Mouse (Mus musculus): Measurements from ENCODE around the gene Ptrhd1. TPM values are rescaled to one million over a fixed set of nuclear protein-coding genes. Genes with fewer than 3 reads are reported as not detected.

Ptrhd1 gene
- total RNA-seq (2021): 1 to 10 TPM; 8.3 to 8.5 TPM

DNA sequence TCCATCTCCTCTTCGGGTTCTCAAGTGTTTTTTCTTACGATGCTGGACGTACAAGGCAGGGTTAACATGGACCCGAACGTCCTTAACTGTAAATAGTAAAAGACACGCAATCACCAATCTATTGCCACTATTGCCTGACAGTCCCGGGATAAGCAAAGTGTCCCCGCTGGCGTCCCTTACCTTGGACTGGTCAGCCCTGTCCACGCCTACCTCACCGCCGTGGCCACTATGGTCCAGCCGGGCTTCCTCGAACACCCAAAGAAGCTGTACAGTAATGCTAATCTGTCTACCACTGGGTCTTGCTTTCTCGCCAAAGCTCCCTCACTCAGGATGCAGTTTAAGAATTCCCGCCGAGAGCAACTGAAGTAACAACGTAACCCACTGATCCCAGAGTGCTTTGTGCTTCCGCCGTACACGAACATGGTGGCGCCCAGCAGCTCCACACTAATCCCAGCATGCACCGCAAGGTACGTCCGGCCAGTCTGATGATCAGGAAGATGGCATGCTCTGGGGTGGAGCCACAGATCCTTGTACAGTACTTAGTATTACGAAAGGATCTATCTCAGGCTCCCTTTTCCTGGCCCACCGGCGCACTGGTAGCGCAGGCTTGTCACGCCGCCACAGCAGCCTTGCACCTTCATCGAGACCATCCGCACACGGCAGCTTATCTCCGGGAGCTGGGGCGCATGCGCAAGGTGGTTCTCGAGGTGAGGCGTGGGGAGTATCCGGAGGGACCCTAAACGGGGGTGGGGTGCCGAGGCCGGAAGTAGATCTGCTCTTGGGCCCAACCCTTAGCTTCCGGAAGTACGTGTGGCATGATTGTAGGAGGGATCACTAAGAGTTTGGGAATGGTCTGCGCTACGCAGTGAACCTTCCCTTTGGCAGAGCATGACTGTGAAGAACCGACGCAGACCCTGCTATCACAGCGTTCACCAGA is at the start of gene Ptrhd1, which contains the start of gene Cenpo:
Gene Ptrhd1, plus strand, starts transcription at position 456 of the 937 bp plus-strand sequence.
Gene Cenpo, minus strand, starts transcription at position 723 of the 937 bp plus-strand sequence.
- peak; percentile 96 for DNase-seq
- intact Hi-C loops (cut with DNase I): no loop called here

DNA sequence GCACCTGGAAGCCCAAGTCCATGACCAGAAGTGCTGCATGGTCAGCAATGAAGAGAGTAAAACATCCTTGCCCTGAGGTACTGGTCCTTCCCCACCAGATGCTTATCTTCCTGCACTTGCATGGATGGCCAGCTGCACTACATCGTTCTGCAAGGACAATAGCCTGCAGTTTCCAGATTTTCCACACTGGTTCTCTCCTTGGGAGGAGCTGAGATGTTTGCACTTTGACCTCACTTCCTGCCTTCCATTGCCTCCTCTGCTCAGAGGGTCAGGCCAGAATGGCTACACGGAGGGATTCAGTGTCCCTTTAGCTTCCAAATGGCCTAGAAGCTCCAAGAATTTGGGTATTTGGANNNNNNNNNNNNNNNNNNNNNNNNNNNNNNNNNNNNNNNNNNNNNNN is 49.2 kb upstream of the Ptrhd1 start:
- intact Hi-C loops (cut with DNase I): no loop called here

DNA sequence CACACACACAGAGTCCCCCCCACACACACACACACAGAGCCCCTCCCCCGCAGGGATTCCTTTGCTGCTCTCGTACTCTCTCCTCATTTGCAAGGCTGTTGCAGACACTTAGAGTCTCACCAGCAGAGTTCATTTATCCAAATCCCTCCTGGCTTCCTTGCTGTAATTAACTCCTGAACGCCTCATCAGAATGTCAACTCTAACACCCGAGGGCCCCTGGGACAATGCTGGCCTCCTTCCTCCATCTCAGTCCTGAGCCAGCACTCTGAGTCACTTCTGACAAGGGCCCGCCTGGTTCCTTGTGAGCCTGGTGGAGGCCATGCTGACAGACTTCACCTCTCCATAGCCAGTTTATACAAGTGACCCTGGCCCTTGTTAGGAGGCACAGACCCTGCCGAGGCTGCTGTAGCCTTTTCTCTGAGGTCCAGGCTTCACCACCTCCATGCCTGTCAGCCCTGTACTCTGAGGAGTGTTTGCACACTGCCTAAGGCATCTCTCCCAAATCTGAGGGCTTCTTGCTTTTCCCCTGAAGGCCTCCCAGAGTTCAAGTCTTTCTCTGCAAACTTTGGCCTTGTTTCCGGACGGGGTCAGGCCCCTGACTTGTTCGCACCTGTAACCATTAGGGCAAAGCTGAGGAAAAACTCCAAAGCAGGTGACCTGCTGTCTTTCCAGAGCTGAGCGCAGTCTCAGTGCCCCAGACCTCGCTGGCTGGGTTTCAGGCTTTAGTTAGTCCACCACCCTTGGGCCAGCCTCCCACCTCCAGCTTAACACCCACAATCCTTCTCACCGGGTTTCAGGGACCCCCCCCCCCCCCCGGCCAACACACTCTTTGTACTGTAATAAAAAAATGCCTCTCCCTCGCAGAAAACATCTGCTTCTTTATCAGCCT is 45.4 kb upstream of the Ptrhd1 start:
- intact Hi-C loops (cut with DNase I): no loop called here
- peak; percentile 78 for DNase-seq

More for the DNA sequence above, 49.2 kb upstream of the Ptrhd1 start:
- DNase-seq: no peak

DNA sequence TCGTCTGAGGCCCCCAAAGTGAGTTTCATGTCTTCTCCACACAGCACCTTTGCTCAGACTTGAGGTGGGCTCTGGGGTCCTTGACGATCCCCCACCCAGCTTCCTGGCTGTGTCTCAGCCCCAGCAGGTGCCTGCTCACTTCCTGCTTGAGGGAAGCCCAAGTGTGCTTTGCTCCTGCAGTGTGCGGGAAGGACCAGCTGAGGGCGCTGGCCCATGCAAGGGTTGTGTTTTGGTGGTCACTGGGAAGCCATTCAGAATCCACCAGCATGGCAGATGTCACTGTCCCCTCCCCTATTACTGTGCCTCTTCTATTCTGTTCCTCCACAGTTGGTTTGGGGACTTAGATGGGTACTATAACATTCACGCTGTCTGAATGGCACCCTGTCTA is 44.8 kb upstream of the Ptrhd1 start:
- intact Hi-C loops (cut with DNase I): no loop called here
- DNase-seq: peak; percentile 48

DNA sequence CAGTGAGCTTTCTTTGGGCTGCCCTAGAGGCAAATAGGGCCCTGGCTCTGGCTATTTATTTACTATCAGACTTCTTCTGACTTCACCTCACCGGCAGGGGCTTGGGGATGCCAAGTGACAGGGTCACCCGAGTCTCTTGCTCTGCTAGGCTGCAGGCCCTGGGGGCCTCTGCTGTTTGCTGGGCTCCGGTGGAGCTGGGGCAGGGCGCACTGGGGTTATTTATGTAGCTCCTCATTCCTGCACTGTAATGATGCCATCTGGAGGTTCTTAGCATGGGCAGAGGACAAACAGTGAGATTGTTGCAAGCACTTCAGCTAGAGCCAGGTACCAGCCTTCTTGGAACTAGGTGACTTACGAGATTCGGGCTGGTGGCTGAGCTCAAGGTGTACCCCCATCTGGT is 41.3 kb upstream of the Ptrhd1 start:
- intact Hi-C loops (cut with DNase I): no loop called here
- no peak for DNase-seq

DNA sequence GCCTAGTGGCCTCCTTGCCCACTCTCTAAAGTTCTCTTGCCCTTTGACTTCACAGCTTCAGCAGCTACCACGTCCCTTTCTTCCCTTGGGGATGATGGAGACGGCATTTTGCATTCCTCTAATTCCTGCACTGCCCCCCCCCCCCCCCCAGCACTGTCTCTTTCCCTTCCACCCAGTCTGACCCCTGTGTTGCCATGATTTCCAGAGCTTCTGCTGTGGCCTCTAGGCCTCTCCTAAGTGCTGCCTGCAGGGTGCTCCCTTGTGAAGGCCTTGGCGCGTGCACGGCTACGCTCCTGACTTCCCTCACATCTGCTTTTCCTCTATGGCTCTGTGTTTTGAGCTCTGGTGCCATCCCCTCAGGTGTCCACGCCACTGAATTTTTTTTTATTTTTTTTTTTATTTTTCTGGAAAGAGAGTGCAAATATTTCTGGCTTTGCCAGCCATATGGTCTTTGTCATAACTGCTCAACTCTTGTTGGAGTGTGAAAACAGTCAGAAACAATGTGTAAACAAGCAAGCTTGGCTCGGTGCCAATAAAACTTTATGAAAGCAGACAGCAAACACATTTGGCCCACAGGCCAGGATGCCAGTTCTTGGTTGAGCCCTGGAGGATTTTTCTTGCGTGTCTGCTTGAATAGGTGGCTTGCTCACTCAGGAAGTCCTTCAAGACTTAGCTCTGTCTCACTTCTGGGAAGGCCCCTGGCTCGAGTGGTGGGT is 40.6 kb upstream of the Ptrhd1 start:
- no peak for DNase-seq
- intact Hi-C loops (cut with DNase I): no loop called here

DNA sequence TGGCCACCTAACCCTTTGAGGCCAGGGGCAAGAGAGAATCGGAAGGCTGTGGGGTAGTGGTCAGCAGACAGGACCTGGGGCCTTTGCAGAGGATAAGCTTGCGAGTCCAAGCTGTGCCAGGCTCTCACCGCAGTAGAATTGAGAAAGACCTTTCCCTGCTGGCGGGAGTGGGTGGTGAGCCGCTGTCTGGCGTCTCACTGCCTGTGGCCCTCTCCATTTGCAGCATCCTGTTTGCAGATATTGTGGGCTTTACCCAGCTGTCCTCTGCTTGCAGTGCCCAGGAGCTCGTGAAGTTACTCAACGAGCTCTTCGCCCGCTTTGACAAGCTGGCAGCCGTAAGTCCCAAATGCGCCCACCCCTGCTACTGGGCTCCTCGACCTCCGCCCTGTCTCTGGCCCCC is 39.2 kb upstream of the Ptrhd1 start:
- DNase-seq: no peak
- intact Hi-C loops (cut with DNase I): no loop called here

DNA sequence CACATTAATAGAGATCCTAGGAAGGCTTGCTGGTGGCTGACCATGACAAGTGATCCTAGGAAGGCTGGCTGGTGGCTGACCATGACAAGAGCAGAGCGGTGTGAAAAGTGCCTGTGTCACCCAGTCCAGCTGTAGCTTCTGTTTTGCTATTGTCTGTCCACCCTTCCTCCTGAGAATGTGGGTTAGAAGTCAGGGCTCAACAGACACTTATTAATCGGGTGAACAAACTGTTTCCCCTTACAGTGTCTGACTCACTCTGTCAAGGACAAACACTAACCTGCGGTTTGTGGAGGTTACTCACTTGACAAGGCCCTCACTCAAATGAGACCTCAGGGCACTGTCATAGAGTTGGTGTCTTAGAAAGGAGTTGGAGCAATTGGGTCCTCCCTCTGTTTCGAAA is 35.1 kb upstream of the Ptrhd1 start:
- intact Hi-C loops (cut with DNase I): no loop called here
- no peak for DNase-seq

DNA sequence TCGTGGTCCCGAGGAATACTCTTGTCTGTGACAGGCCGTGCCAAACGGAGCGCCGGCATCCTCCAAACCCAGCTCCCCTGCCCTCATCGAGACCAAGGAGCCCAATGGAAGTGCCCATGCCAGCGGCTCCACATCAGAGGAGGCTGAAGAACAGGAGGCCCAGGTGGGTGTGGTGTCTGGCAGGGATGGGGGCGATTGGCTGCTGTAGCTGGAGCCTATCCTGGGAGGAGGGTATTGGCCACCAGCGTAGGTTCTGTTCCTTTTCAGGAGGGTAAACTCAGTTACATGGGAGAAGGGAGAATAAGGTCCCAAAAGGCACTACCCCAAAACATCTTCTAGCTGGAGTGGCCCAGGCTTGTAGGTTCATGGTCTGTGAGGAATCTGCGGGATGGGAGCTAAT is 34.6 kb upstream of the Ptrhd1 start:
- intact Hi-C loops (cut with DNase I): no loop called here
- DNase-seq: no peak

DNA sequence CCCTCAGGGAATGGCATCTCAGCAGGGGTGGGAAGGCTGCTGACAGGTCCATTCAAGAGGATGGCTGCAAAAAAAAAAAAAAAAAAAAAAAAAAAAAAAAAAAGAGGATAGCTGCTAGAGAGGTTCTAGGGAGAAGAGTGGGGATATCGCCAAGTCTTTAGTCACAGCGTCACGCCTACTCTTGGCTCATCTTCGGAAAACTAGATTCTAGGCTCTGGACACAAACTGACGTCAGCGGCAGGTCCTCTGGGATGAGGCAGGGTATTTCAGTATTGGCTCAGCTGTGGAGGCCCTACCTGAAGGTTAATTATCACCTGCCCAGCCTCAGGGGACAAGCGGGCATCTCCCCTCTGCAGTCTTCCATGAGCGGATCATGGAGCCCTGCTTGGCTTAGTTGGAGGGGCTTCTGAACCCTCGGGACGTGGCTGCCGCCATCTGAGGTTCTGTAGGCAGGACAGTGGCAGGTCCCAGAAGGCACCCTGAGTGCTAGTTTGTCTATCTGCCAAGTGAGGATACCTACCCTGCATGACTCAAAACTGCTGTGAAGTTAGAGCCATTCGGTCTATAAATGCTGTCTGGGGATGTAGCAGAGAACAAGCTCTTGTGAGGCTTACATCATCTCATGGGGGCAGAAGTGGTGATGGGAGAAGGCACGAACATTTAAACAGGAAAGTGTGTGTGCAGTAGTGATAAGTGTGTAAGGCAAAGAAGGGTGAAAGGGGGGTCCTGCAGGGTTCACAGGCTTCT is 32.2 kb upstream of the Ptrhd1 start:
- intact Hi-C loops (cut with DNase I): no loop called here
- peak; percentile 35 for DNase-seq

DNA sequence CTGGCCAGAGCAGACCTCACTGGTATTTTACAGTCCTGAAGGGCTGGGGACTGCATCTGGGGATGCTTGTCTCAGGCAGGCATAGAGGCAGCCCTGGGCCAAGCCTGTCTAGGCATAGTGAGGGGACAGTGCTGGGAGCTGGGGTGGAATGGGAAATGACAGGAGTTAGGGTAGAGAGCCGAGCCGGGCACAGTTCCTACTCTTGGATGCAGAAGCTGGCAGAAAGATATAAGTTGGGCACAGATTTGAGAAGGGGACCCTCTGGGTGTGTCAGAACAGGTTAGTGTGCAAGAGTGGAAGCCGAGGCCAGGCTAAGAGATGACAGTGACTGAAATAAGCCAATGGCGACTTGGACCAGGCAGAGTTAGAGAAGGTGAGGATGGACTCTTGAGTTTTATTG is 31.6 kb upstream of the Ptrhd1 start:
- intact Hi-C loops (cut with DNase I): no loop called here
- peak; percentile 40 for DNase-seq

DNA sequence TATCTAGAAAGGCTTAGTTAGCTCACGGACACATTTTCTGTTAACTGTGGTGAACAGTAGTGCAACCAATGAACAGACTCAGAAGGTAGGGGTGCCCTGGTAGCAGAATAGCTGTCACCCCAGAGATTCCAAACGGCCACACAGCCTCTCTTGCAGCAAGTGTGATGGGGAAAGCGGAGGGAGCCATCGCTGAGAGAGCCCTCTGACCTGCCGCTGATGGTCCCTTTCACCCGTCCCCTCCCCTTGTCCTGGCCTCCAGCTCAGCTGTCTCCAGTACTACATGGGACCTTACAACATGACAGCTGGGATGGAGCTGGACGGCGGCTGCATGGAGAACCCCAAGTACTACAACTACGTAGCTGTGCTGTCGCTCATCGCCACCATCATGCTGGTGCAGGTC is 27.7 kb upstream of the Ptrhd1 start:
- intact Hi-C loops (cut with DNase I): no loop called here
- no peak for DNase-seq

DNA sequence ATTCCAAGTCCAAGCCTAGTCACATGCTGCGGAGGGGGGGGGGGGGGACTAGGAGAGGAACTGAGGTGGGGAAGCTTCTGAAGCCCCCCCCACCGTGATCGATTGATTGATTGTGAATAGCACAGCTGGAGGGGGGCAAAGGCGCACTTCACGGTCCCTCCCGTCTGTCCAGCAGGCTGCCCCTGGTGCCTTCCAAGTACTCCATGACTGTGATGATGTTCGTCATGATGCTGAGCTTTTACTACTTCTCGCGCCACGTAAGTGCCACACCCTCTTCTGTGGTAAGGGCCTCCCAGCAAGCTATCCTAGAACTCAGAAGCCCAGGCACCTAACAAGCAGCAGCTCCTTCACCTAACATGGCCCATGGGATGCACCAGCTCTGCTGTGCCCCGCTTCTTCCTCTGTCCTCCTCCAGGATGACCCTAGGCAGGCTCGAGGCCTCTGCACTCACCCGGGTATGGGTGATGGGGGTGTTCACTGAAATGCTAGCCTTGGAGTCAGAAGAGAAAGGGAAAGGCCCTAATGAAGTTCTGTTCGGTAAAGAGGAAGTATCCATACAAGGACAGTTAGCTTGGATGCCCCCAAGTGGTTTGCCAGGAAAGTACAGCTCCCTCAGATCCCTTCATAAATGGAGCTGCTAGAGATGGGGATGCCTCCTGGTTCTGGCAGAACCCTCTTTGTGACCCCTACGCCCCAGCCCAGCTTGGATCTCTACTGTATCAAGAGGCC is 25.3 kb upstream of the Ptrhd1 start:
- peak; percentile 67 for DNase-seq

DNA sequence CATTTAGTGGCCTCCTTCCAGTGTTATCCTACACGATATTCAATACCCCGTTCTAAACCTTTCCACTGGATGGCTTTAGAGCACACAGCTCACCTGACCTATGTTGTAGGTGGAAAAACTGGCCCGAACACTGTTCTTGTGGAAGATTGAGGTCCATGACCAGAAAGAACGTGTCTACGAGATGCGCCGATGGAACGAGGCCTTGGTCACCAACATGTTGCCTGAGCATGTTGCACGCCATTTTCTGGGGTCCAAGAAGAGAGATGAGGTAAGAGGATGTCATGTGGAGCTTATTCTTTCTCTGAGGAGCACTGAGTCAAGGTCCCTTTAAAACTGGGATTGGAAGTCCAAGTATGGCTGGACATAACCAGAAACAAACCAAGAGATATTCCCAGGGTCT is 24.6 kb upstream of the Ptrhd1 start:
- intact Hi-C loops (cut with DNase I): no loop called here
- no peak for DNase-seq

More for the DNA sequence above, 25.3 kb upstream of the Ptrhd1 start:
- intact Hi-C loops (cut with DNase I): no loop called here

DNA sequence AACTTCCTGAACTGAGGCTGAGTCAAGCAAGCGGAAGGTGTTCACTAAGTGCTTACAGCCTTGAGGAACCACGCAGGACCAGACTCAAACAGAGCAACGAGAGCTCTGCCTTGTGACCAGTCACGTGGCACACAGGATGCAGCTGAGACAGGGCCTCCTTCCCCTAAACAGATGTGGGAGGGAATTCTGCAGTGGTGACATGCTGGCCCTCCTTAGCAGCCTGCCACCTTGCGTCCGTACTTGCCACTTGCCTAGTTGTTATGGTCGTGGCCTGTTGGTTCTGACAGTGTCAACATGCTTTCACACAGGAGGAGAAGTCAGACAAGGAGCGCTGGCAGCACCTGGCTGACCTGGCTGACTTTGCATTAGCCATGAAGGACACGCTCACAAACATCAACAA is 22.7 kb upstream of the Ptrhd1 start:
- no peak for DNase-seq
- intact Hi-C loops (cut with DNase I): loop anchor here (5.0 kb wide), 1 partner anchor 104 kb away; no protein-coding TSS in a partner anchor

DNA sequence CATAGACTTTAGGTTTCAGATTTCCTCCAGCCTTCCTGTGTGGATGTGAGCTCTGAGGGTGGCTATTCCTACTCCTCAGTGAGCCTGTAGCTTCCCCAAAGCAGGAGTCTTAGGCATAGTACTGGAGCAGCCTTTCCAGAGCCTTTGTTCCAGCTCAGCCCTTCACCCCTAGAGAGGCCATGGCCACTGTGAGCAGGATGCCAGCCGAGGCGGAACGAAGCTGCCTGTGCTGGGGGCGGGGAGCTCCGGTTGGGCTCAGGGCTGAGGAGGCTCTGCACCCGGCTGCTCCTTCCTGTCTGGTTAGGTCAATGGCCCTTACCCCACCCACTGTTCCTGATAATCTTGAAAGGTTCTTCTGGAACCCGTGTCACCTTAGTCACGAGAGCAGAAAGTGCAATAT is 20.9 kb upstream of the Ptrhd1 start:
- intact Hi-C loops (cut with DNase I): loop anchor here (5.0 kb wide), 1 partner anchor 106 kb away; no protein-coding TSS in a partner anchor
- no peak for DNase-seq

DNA sequence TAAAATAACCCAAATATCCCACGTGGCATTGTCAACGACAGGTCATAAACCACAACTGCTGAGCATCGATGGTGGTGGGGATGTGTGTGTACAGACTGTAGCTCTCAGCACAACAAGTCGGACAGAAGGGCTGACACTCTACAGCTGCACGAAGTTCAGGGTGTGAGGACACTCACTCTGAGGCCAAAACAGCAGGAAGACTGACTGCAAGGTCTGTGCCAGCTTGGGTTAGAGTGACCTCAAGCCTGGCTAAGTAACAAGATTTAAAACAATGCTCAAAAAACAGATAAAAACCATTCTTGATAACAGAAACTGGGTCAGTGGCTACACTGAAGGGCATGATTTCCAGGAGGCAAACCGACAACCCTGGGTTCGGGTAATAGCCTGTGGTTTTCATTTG is 3.7 kb upstream of the Ptrhd1 start:
- no peak for DNase-seq
- intact Hi-C loops (cut with DNase I): no loop called here

DNA sequence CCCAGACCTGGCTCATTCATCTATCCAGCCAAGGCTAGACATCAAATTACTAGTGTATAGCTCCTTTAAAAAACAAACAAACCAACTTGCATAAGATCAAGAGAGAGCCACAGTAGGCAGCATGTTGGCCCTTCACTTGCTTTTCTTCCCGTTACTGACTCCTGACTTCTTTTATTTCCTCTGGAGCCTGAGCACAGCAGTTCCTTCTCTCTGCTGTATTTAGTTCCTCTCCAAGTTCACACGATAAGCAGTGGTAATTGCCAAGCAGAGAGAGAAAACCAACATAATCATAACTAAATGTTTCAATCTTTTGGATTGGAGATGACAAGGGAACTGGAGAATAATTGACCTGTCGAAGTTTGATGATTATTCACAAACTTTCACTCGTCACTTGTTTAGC is 1.1 kb upstream of the Ptrhd1 start:
- intact Hi-C loops (cut with DNase I): no loop called here

DNA sequence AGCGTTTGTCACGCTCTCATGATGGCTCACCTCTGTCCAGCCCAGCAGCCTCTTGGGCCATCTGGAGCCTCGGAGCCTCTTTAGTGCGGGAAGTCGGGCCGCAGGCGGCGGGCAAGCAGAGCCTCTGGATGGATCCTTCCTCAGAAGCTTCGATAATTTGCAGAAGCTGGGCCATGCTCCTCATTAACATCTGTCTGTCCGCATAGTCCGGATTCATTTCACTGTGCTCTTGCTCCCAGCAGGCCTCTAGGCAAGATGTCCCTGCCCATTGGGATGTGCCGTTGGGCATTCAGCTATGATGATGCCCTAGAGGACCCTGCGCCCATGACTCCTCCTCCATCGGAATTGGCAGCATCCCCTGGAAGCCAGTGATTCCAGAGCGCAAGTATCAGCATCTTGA is 3.7 kb downstream of the Ptrhd1 start:
- intact Hi-C loops (cut with DNase I): no loop called here
- DNase-seq: no peak

More for the DNA sequence above, 1.1 kb upstream of the Ptrhd1 start:
- no peak for DNase-seq

All from left cerebral cortex, postnatal 4 days (tissue).